Mouse (Mus musculus) liver (tissue): ENCODE measurements around the gene Pycard.
"Not testable (repeated sequence)": the region's sequence is repeated elsewhere in the genome, so short reads cannot be mapped to it uniquely, and the experiment has no call there.

Experiments
- DNase-seq: peaks from one replicate; pipeline ENCODE4 v3.0.0-alpha.2; 2020; ENCODE audit warnings: mixed read lengths

The Pycard gene

DNA sequence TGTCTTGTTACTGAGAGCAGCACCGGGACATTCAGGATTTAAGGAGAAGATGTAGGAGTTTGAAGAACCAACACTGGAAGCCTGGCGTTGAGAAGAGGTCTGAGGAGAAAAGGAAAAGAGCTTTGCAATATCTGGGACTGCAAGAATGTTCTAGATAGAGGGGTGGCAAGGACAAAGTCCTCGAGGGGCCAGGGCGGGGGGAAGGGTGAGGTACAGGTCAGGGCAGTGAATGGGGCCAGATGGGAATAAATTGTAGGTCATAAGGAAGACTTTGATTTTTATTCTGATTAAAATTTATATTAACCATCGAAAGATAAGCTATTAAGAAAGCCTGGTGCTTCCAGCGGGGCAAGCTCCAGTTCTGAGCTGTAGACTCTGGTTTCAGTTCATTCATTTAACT, 9.4 kb upstream of the Pycard start:
- no peak for DNase-seq

- no peak for DNase-seq
Measured at GRCm38 (mm10) chr7:128000068-128000950, 6.6 kb upstream of the Pycard start.

- no peak for DNase-seq
Measured at GRCm38 (mm10) chr7:127999436-127999835, 5.8 kb upstream of the Pycard start.

- DNase-seq, result peak; percentile 21
Measured at GRCm38 (mm10) chr7:127992488-127993340, 953 bp downstream of the Pycard start.

- peak; percentile 78 for DNase-seq
Measured at GRCm38 (mm10) chr7:127991643-127992487, 1.8 kb downstream of the Pycard start.

DNA sequence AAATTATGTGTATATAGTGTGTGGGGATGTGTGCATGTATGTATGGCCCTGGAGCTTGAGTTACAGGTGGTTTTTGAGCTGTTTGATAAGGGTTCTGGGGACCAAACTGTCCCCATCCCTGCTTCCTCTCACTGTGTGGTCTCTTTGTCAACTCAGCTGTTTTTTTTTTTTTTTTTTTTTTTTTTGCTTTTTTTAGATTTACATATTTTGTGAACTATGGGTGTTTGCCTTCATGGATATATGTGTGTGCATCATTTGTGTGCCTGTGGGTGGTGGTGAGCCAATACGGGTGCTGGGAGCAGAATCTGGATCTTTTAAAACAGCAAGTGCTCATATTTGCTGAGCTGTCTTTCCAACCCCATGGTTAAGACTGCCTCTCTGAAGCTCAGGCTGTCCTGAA, 4.8 kb downstream of the Pycard start:
- DNase-seq, result no peak

DNA sequence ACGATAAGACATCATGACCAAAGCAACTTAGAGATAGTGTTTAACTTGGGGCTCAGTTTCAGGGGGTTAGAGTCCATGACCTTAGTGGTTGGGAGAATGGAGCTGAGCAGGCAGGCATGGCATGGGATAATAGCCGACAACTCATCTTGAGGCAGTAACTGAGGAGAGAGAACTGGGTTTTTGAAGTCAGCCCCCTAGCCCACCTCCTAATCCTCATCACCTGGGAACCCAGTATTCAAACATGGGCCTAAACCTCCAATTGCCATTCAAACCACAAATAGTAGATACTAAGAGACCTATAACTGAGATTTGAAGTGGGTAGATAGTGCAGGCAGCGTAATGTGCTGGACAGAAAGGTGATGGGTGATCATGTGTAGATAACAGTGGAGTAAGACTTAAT, 13.1 kb downstream of the Pycard start:
- DNase-seq, result no peak

DNA sequence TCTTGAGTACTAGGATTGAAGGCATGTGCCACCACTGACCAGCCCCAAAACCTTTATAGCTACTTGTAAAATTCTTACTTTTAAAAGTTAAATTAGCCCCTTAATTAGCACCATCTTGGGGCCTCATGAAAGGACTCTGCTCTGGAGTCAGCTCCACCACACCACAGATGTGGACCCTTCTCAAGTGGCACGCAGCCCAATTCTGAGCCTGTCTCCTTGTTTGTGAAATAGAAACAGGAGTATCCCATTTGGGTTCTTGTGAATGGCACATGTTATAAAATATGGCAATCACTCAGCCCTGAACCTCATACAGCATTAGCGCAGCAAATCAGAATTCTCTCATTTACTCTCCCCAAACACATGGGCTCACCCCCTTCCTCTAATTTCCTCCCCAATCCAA, 14.8 kb downstream of the Pycard start:
- no peak for DNase-seq

DNA sequence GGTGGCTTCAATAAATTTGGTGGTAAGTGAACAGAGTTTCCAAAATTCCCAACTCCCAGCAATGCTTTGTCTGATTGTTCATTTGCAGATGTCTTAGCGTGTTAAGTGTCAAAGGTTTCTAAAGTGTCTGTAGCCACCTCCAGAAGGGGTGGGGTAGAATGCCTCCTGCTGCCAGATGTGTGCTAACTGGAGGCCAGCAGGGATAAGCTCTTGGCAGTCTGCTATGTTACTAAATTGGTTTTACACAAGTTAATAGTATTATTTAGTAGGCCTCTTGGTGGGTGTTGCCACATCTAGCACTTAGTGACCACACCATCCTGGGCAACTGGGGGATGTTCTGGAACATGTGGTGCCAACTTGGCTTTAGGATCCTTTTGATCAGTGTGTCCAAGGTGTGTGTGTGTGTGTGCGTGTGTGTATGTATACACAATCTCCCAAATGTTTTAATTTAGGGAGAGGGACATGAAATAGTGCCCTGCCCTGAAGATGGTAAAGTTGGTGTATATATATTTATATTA, 19.2 kb downstream of the Pycard start:
- no peak for DNase-seq

DNA sequence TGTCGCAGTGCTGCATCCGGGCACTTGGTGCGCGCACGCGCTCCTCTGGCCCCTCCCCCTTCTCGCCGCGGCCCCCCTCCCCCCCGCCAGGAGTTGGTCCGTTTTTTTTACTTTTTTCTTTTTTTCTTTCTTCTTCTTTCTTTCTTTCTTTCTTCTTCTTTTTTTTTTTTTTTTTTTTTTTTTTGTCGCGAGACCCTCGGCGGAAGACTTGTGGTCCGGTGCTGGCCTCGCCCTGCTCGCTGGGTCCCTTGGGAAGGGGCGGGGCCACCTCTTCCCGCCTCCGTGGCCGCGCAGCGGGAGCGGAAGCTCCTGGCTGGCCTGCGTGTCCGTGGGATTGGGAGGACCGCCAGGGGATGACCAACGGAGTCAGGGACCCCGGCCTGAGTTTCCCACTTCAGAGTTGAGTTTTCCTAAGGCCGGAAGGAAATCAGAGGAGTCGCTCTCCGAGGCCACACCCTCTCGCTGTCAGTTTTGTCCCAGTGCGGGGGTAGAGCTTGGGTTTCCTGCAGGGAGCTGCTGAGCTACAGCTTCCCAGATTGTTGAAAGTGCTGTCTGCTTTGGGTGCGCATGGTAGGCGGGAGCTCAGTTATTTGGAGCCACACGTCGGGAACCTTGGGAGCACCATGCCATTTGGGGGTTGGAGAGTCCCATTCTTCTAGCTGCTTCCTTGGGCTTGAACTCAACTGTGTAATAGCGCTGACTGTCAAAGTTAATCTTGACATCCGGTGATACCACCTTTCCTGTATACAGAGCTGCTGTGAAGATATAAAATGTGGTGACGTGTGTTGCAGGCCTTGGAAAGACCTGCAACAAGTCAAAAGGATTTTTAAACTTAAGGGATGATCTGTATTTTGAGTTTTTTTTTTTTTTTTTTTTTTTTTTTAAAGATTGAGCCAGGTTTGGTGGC, 25.5 kb downstream of the Pycard start:
- DNase-seq, result peak; percentile 84

DNA sequence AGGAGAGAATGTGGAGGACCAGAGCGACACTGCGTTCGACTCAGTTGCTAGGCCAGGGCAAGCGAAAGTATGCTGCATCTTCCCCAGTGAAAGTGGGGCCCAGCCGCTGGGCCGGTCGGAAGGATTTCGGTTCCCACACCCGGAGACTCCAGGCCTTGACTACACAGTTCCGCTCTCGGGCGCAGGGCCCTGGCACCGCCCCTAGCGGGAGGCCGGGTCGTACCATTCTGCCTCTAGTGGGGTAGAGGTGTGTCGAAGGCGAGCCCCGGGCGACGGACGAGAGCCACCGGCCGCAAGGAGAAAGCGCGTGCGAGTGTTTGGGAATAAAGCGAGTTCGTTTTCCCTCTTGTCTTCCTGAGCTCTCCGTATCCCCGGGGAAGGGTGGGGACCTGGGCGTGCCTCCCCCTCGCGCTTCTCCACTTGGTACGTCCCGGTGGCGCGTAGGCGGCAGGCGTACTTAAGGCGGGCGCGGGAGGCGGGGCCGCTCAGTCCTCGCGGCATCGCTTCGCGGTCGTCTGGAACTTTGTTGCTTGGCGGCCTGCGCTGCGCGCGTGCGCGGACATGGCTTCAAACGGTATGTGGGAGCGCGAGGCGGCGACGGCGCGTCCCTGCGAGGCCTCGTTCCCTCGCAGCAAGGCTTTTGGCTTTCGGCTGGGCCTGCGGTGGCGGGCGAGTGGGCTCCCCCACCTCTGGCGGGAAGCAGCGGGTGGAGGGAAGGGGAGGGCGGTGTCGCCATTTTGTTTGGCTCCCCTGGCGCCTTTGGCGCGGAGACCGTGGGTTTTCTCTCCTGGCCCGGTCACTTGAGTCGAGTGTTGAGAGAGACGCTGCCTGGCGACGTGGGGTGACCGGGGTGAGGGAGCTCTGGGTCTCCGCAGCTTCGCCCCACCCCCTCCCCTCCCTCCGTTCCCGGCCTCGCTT, 26.4 kb downstream of the Pycard start, which contains the start of gene Fus:
Gene Fus, plus strand, starts transcription at position 454 of the 918 bp plus-strand sequence.
- peak; percentile 95 for DNase-seq

GRCm38 (mm10) chr7:127966371-127966918, 27.2 kb downstream of the Pycard start:
- DNase-seq, result no peak

- DNase-seq, result no peak
Measured at GRCm38 (mm10) chr7:127959364-127959763, 34.3 kb downstream of the Pycard start.

DNA sequence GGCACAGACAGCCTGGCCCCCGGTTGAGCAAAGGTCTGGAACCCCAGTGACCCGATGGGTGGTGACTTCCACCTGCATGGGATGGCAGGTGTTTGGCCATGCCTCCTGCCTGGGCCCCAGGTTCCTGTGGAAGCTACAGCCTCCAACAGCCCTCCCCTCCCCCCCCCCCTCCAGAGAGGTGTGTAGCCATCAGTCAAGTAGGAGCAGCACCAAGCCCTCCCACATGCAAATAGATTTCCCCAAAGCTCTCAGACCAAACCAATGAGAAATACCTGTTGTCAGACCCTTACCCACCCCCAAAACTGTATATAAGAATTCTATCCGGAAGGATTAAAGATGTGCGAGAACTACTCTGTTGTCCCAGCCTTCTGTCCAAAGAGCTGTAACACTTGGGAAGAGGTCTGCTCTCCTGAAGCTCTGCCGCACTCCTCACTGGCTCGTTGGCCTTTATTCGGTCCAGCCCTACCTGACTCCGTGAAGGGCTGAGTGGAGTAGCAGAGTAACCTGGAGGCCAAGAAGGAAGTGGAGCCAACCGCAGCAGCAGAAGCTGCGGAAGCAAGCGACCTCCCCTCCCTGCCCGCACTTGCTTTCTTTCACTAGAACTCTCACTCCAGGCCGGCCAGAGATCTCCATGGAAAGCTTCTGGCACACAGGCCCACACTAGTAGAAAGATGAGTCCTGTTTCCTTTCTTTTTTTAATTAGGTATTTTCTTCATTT, 40.6 kb downstream of the Pycard start:
- no peak for DNase-seq

- no peak for DNase-seq
Measured at GRCm38 (mm10) chr7:127946470-127947023, 47.1 kb downstream of the Pycard start, which contains the start of gene Prss36. Gene Prss36 (minus strand): TSS chr7:127946725.

- no peak for DNase-seq
Measured at GRCm38 (mm10) chr7:127944614-127945013, 49.1 kb downstream of the Pycard start.

- DNase-seq, result not testable (repeated sequence)
Measured at GRCm38 (mm10) chr7:127942097-127942496, 51.6 kb downstream of the Pycard start.
